Mouse (Mus musculus) CH12F3 (cell line): ENCODE measurements around the gene Cabp1.
"Not testable (repeated sequence)": the region's sequence is repeated elsewhere in the genome, so short reads cannot be mapped to it uniquely, and the experiment has no call there.

Experiments
- in situ Hi-C: fragments of 300-500 bp; cut with MboI; formaldehyde crosslinking; loops from 2 replicates; pipeline ENCODE4 v1.14.3; 2020; ENCODE audit warnings: low sequenced_read_pairs

Gene Cabp1

GRCm38 (mm10) chr5:115152132-115152956, 41.8 kb downstream of the Cabp1 start:
- in situ Hi-C loops = no loop called here

GRCm38 (mm10) chr5:115151457-115151856, 42.7 kb downstream of the Cabp1 start:
- in situ Hi-C loops = no loop called here

GRCm38 (mm10) chr5:115150991-115151390, 43.2 kb downstream of the Cabp1 start:
- in situ Hi-C loops = no loop called here

- in situ Hi-C loops = no loop called here
These were observed 44.3 kb downstream of the Cabp1 start for GRCm38 (mm10) chr5:115149675-115150459.

- in situ Hi-C loops = not testable (repeated sequence)
These were observed 45.3 kb downstream of the Cabp1 start for GRCm38 (mm10) chr5:115148872-115149271.

- in situ Hi-C loops = no loop called here
These were observed 45.8 kb downstream of the Cabp1 start for GRCm38 (mm10) chr5:115148378-115148777.

GRCm38 (mm10) chr5:115147388-115147787, 46.8 kb downstream of the Cabp1 start:
- in situ Hi-C loops = no loop called here

- in situ Hi-C loops = no loop called here
These were observed 47.4 kb downstream of the Cabp1 start for GRCm38 (mm10) chr5:115146747-115147130.

- in situ Hi-C loops = no loop called here
These were observed 48.0 kb downstream of the Cabp1 start for GRCm38 (mm10) chr5:115145976-115146746.

- in situ Hi-C loops = no loop called here
These were observed 48.8 kb downstream of the Cabp1 start for GRCm38 (mm10) chr5:115145253-115145968.

GRCm38 (mm10) chr5:115144471-115144870, 49.7 kb downstream of the Cabp1 start:
- in situ Hi-C loops = no loop called here

GRCm38 (mm10) chr5:115143552-115143951, 50.6 kb downstream of the Cabp1 start:
- in situ Hi-C loops = no loop called here

GRCm38 (mm10) chr5:115142166-115142697, 51.9 kb downstream of the Cabp1 start:
- in situ Hi-C loops = no loop called here

GRCm38 (mm10) chr5:115140726-115141125, 53.5 kb downstream of the Cabp1 start:
- in situ Hi-C loops = no loop called here

- in situ Hi-C loops = no loop called here
These were observed 55.1 kb downstream of the Cabp1 start for GRCm38 (mm10) chr5:115139124-115139523.

- in situ Hi-C loops = no loop called here
These were observed 59.7 kb downstream of the Cabp1 start, which contains the start of gene Unc119b for GRCm38 (mm10) chr5:115134234-115135165. Gene Unc119b, minus strand, starts transcription at chr5:115134975.

- in situ Hi-C loops = no loop called here
These were observed 60.7 kb downstream of the Cabp1 start for GRCm38 (mm10) chr5:115133358-115134066.

- in situ Hi-C loops = no loop called here
These were observed 61.7 kb downstream of the Cabp1 start for GRCm38 (mm10) chr5:115132465-115132864.

GRCm38 (mm10) chr5:115129328-115129727, 64.9 kb downstream of the Cabp1 start:
- in situ Hi-C loops = no loop called here
